Mouse (Mus musculus) cerebellum, adult 11-12 months (tissue): ENCODE measurements around the gene Sgk1.

Experiments used
- DNase-seq: peaks from one replicate; pipeline ENCODE4 v3.0.0; 2022

The Sgk1 gene

GRCm38 (mm10) chr10:21882184-21883081, at the start of gene Sgk1:
Gene Sgk1 (plus strand): TSS chr10:21882184.
- peak; percentile 83 for DNase-seq

- no peak for DNase-seq
Measured at GRCm38 (mm10) chr10:21832282-21832681, 49.7 kb upstream of the Sgk1 start.

GRCm38 (mm10) chr10:21833757-21834156, 48.2 kb upstream of the Sgk1 start:
- no peak for DNase-seq

- DNase-seq = no peak
Measured at GRCm38 (mm10) chr10:21835077-21835476, 46.9 kb upstream of the Sgk1 start.

- no peak for DNase-seq
Measured at GRCm38 (mm10) chr10:21839248-21840155, 42.5 kb upstream of the Sgk1 start.

- no peak for DNase-seq
Measured at GRCm38 (mm10) chr10:21843326-21843725, 38.7 kb upstream of the Sgk1 start.

- DNase-seq = no peak
Measured at GRCm38 (mm10) chr10:21843861-21844260, 38.1 kb upstream of the Sgk1 start.

GRCm38 (mm10) chr10:21844391-21844790, 37.6 kb upstream of the Sgk1 start:
- no peak for DNase-seq

- DNase-seq = no peak
Measured at GRCm38 (mm10) chr10:21845601-21846282, 36.2 kb upstream of the Sgk1 start.

- DNase-seq = no peak
Measured at GRCm38 (mm10) chr10:21846366-21846765, 35.6 kb upstream of the Sgk1 start.

- no peak for DNase-seq
Measured at GRCm38 (mm10) chr10:21847026-21847820, 34.8 kb upstream of the Sgk1 start.

- DNase-seq = no peak
Measured at GRCm38 (mm10) chr10:21847931-21848670, 33.9 kb upstream of the Sgk1 start.

- DNase-seq = no peak
Measured at GRCm38 (mm10) chr10:21849251-21849650, 32.7 kb upstream of the Sgk1 start.

GRCm38 (mm10) chr10:21850330-21850729, 31.7 kb upstream of the Sgk1 start:
- no peak for DNase-seq

GRCm38 (mm10) chr10:21853122-21853521, 28.9 kb upstream of the Sgk1 start:
- DNase-seq = no peak

GRCm38 (mm10) chr10:21853566-21854328, 28.2 kb upstream of the Sgk1 start:
- DNase-seq = no peak

GRCm38 (mm10) chr10:21855338-21855737, 26.6 kb upstream of the Sgk1 start:
- DNase-seq = no peak

- no peak for DNase-seq
Measured at GRCm38 (mm10) chr10:21857676-21858075, 24.3 kb upstream of the Sgk1 start.

GRCm38 (mm10) chr10:21858437-21858974, 23.5 kb upstream of the Sgk1 start:
- no peak for DNase-seq

GRCm38 (mm10) chr10:21866504-21866903, 15.5 kb upstream of the Sgk1 start:
- no peak for DNase-seq
